Comparison of ENCODE assay signal across 13 mouse cellular contexts in the genomic region with DNA sequence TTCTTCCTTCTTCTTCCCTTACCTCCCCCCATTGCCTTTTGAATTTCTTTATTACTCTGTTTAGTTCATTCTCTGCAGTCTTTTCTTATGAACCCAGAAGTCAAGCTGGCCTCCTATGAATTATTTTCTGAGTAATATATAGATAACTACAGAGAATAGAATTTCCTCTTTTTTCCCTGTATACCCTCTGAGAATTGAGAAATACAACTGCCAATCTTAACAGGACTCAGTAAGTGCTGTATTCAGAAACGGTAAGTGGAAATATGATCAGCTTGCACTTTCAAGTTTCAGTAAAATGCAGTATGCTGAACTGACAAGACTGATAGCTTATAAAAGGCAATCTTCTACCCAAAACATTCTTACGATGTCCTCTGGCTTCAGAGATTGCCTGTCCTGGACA.
"Had no signal": no experiment of that assay in that cellular context is flagged by ENCODE, and none has a peak within 500 bp of the region (broad histone marks: within the 10 kb centered on the region; RNA-seq: fewer than 3 reads in every experiment).

No protein-coding gene starts in this region.

- ATAC-seq: midbrain, embryonic 16.5 days had no signal

- DNase-seq: lung, adult 18-20 months; lung, embryonic 14.5 days; lung, postnatal 10 days; lung, postnatal 4 days; midbrain, embryonic 14.5 days; retina, postnatal 1 day; right cerebral cortex, postnatal 25 days; right cerebral cortex, postnatal 4 days; spleen, adult 18-20 months; thymus, adult 18-20 months; thymus, postnatal 14 days; thymus, postnatal 36 days had no signal
